Mouse (Mus musculus) adrenal gland, adult 8-10 months (tissue): ENCODE data around the gene Sapcd2. TPM values are rescaled to one million over a fixed set of nuclear protein-coding genes. Genes with fewer than 3 reads are reported as not detected.

Source experiments
- DNase-seq: peaks from one replicate; pipeline ENCODE4 v3.0.0; 2022
- total RNA-seq, 4 experiments: library from RNA; stranded (reverse); gene quantifications; 2 replicates each; pipeline ENCODE4 v1.2.4; 2022

The Sapcd2 gene
- under 1 TPM in 3 of 4 experiments, not detected in 1; 0.31 to 0.71 (median 0.61) TPM for total RNA-seq

- peak; percentile 78 for DNase-seq
These were observed at the start of gene Sapcd2 for GRCm38 (mm10) chr2:25371764-25372643. TSS of gene Sapcd2 (plus strand) at chr2:25372321.

- DNase-seq = no peak
These were observed 46.1 kb upstream of the Sapcd2 start for GRCm38 (mm10) chr2:25326036-25326435.

GRCm38 (mm10) chr2:25328440-25328839 lies 43.7 kb upstream of the Sapcd2 start:
- no peak for DNase-seq

- no peak for DNase-seq
These were observed 40.7 kb upstream of the Sapcd2 start for GRCm38 (mm10) chr2:25331470-25331869.

GRCm38 (mm10) chr2:25332286-25333160 lies 39.6 kb upstream of the Sapcd2 start, which contains the start of gene Man1b1:
TSS of gene Man1b1 (plus strand) at chr2:25332338.
- peak; percentile 99 for DNase-seq

DNA sequence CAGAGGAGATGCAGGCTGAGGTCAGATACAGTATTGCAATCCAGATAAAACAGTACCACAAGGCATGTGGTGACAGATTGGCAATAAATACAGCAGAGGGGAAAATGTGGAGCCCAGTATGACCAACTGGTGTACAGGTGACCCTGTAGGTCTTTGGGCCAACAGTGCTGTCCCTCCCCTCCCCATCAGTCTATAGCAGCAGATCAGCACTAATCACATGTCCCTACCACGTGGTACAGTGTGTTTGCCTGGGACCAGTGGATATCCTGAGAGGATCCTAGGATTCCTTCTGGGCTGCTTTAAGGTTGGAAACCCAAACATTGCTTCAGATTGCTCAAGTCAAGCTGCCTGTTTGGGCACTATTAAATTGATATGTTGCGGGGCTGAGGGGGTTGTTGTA lies 38.6 kb upstream of the Sapcd2 start:
- no peak for DNase-seq

DNA sequence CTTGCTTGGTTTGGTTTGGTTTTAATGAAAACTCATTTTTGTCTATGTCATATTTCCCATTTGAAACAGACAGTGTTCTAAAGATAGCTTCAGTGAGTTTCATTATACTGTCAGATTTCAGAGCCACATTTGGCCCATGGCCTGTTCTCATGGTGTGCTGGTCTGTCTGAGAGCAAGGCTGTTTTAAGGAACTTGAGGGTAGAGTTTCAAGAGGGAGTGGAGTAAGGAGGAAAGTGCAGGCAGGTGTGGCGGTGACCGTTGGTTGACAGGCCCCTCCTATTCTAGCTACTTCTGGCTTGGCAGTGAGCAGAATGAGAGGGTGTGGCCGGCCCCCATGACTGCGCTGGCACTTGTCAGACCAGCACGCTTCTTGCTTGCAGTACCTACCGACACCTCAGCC lies 33.8 kb upstream of the Sapcd2 start:
- DNase-seq = no peak

DNA sequence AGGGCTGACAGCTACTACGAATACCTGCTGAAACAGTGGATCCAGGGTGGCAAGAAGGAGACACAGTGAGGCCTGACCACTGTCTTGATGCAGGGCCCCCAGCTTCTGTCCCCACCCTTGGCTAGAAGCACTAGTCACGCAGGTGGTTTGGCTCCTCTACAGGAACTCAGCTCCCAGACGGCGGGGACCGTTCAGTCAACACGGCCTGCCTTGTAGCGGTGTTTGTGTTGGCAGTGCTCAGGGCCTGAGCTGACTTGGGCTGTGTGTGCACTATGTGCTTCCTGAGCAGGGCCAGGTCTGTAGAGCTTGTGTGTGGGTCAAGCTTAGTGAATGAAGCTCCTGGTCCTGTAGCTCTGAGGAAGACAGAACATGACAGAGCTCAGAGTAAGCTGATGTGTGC lies 24.0 kb upstream of the Sapcd2 start:
- no peak for DNase-seq

- DNase-seq = peak; percentile 54
These were observed 22.6 kb upstream of the Sapcd2 start for GRCm38 (mm10) chr2:25349499-25349898.

DNA sequence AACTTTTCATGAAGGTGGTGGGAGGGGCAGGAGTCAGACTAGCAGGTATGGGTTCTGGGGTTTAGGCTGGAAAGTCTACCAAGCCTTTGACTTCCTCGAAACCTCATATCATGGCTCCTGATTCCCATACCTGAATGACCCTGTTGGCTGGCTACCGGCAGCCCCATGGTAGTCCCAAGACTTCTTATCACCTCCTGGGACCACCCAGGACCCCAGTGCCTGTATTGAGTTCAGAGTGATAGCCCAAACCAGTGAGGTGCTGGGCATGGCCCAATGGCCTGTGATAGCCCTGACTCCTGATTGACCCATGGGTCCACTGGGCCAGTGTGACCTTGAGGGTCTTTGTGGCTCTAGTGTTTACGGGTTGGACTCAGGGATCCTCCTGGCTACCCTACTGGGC lies 21.4 kb upstream of the Sapcd2 start:
- DNase-seq = no peak

GRCm38 (mm10) chr2:25354211-25354610 lies 17.9 kb upstream of the Sapcd2 start:
- no peak for DNase-seq

DNA sequence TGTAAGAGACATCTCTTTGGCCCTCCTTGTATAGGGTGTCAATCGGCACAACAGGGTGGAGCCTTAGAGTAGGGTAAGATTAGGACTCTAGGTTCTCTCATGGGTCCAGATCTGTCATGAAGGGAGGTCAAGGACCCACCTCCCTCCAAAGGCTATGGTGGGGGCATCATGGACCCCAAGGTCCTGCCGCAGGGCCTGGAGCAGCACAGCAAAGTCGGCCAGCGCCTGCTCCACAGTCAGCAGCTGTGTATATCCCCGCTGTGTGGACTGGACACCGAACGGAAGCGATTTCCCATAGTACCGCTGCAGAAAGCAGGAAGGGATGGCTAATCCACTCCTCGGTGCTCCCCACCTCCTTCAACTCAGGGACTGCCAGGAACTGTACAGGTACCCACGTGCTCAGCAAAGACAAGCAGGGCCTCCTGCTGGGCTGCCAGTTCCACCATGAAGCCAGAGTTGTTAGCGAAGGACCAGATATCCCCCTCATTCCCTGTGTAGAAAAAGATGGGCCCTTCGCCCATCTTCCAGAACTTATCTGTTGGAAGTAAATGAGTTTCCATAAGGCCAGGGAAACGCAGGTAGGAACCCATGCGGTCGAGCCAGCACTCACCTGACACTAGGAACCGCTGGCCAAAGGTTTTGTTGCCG lies 16.6 kb upstream of the Sapcd2 start:
- no peak for DNase-seq

- peak; percentile 71 for DNase-seq
These were observed 15.7 kb upstream of the Sapcd2 start, which contains the start of gene Dpp7 for GRCm38 (mm10) chr2:25356208-25357079. TSS of gene Dpp7 (minus strand) at chr2:25356359.

GRCm38 (mm10) chr2:25359848-25360247 lies 12.3 kb upstream of the Sapcd2 start:
- DNase-seq = no peak

DNA sequence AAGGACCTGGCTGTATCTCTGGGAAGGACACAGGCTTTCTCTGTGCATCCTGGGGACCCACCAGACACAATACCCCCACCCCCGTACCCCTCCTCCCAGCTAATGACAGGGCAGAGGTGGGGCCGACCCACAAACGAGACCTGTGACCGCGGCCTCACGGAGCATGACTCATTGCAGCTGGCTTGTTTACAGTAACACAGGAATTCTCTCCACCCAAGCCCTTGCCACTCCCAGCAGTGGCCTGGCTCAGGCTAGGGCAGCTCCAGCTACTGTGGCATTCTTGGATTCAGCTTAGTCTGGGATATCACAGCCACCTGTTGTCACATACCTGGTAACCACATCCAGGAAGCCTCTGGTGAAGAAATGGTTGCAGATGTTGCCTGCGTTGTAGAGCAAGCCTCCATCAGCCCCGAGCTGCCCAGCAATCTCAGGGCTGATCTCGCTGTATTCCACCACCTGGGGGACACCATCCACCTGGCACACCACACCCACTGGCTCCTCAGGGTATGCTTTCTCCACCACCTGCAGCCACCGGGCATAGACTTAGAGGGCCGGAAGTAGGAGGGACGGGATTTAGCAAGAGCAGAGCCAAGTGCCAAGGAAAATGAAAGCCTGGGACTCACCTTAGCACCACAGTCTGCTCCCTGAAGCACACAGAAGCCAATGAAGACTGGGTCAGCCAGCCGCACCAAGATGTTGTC lies 8.5 kb upstream of the Sapcd2 start:
- no peak for DNase-seq

GRCm38 (mm10) chr2:25364313-25364712 lies 7.8 kb upstream of the Sapcd2 start:
- no peak for DNase-seq

GRCm38 (mm10) chr2:25364761-25365090 lies 7.4 kb upstream of the Sapcd2 start:
- no peak for DNase-seq

DNA sequence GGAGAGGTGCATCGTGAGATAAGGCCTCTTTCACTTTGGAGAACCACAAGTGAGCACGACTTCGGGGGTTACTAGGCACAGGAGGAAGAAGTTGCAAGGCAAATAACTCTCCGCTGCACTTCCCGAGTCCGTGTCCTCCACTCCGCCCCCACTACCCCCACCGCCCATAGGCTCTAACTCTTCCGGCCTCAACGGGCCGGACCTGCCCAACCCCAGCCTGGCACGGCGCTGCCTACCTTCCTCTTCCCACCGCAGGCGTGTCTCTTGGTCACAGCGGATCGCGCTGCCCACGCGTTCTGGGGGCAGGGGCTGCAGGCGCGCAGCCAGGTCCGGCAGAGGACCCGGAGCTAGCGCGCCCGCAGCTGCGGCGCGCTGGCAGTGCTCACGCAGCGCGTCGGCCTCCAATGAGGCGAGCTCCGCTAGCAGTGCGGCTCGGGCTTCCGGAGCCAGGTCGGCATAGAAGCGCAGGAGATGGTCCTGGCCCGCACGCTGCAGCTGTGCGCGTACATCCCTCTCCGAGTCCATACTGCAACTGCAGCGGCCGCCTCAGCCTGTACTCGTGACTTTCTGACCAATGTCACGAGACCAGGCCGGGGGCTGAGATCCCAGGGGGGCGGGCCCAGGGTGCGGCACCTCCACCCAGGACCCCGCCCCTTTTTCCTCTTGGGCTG lies 6.9 kb upstream of the Sapcd2 start, which contains the start of gene Uap1l1:
Uap1l1 (minus strand) TSS at position 592 of the 671 bp plus-strand sequence.
- DNase-seq = peak; percentile 74

GRCm38 (mm10) chr2:25369996-25370395 lies 2.1 kb upstream of the Sapcd2 start:
- no peak for DNase-seq

GRCm38 (mm10) chr2:25372644-25373391 lies 697 bp downstream of the Sapcd2 start:
- no peak for DNase-seq
